Mouse (Mus musculus): ENCODE data around the gene Rpl36. TPM values are rescaled to one million over a fixed set of nuclear protein-coding genes. Genes with fewer than 3 reads are reported as not detected.

Rpl36 gene
- polyA plus RNA-seq, 1 experiment from 2014 or later: 2,952 TPM

DNA sequence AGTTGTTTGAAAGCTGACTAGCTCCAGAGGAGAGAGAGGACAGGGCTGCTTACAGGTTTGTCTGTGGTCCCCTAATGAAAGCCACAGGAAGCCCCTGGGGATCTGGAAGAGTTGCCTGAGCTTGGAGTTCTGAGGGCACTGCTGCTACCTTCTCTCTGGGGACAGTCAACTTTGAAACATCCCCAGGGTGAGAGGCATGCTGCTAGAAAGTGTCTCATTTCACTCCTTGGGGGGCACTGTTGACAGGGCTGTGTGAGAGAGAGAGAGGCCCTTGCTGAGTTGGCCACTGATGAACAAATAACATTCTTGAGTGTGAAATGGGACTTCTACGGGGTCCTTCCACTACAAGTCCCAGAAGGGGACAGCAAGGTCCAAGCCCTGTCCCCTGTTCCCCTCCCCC, 25.4 kb upstream of the Rpl36 start:
- H3K27ac ChIP-seq: no peak overlapping the region
- ATAC-seq (replicated peaks; ENCODE audit: low FRiP score, low read depth): no peak
- peaks cover 49% of the 10 kb centered on the region; the same call in 1 of the 2 replicates for H3K36me3 ChIP-seq (ENCODE audit: insufficient read depth, low read length)
- no peak for TF ChIP-seq CTCF (IDR thresholded peaks at IDR 0.05; ENCODE audit: low read depth)
- H3K9ac ChIP-seq (ENCODE audit: low read depth, low read length): no peak overlapping the region
- 48% methylated on average over 1 of the region's 1 CpGs for WGBS
- no peak overlapping the region for H3K4me2 ChIP-seq (ENCODE audit: low read length)
- no peak overlapping the region for H3K4me3 ChIP-seq (replicated peaks; ENCODE audit: low read depth, low read length)
- no peak for DNase-seq (ENCODE audit: low spot score)
- peaks cover 13% of the 10 kb centered on the region; the same call in 1 of the 2 replicates for H3K4me1 ChIP-seq (replicated peaks; ENCODE audit: insufficient read depth, low read length)
- no peaks in the 10 kb centered on the region for H3K27me3 ChIP-seq (ENCODE audit: insufficient read depth, low read length)
- no peaks in the 10 kb centered on the region for H3K9me3 ChIP-seq (replicated peaks; ENCODE audit: low read length)

DNA sequence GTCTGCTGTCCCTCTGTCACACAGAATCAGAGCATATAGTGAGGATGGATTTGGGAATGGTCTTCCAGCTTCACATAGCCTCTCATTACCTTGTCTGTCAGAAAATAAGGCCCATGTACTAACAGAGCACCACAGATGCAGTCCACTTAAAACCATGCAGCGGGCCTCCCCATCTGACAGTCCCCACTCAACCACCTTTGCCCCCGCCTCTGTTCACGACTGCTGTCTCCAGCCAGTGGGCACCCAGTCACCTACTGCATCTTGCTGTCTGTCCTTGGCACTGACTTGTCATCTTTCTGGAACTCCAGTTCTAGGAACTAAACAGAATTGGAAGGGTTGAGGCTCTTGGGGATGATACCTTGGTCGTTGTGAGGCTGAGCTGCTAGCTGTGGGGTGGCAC, 24.3 kb upstream of the Rpl36 start:
- Histone ChIP-seq H3K9me3 (replicated peaks; ENCODE audit: low read length) (no peaks in the 10 kb centered on the region), H3K27me3 (ENCODE audit: insufficient read depth, low read length) (no peaks in the 10 kb centered on the region), H3K4me3 (replicated peaks; ENCODE audit: low read depth, low read length) (no peak overlapping the region), H3K36me3 (ENCODE audit: insufficient read depth, low read length) (peaks cover 60% of the 10 kb centered on the region; the same call in 1 of the 2 replicates), H3K4me1 (replicated peaks; ENCODE audit: insufficient read depth, low read length) (peaks cover 7% of the 10 kb centered on the region; the same call in 1 of the 2 replicates), H3K27ac (no peak overlapping the region), H3K9ac (ENCODE audit: low read depth, low read length) (no peak overlapping the region), H3K4me2 (ENCODE audit: low read length) (no peak overlapping the region)
- DNase-seq (ENCODE audit: low spot score) (no peak), ATAC-seq (replicated peaks; ENCODE audit: low FRiP score, low read depth) (no peak)
- 92% methylated on average over 4 of the region's 4 CpGs for WGBS
- TF ChIP-seq CTCF (IDR thresholded peaks at IDR 0.05; ENCODE audit: low read depth): no peak

DNA sequence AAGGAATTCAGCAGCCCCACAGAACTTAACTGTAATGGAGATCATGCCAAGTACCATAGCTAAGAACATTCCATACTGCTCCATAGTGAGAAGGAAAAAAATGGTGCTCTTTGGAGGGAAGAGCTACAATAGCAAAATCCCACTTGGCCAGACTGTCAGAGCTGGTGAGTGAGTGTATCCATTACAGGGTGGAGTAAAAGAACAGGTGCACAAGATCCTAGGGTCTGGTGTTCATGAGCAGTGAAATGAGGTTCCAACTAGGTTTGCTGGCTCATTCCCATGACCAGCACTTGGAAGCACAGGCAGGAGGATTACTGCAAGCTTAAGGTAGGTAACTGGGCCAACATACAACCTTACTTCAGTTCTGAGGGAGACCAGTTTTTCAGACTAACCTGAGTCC, 20.7 kb upstream of the Rpl36 start:
- TF ChIP-seq CTCF (IDR thresholded peaks at IDR 0.05; ENCODE audit: low read depth): no peak
- no peaks in the 10 kb centered on the region for H3K4me1 ChIP-seq (replicated peaks; ENCODE audit: insufficient read depth, low read length)

DNA sequence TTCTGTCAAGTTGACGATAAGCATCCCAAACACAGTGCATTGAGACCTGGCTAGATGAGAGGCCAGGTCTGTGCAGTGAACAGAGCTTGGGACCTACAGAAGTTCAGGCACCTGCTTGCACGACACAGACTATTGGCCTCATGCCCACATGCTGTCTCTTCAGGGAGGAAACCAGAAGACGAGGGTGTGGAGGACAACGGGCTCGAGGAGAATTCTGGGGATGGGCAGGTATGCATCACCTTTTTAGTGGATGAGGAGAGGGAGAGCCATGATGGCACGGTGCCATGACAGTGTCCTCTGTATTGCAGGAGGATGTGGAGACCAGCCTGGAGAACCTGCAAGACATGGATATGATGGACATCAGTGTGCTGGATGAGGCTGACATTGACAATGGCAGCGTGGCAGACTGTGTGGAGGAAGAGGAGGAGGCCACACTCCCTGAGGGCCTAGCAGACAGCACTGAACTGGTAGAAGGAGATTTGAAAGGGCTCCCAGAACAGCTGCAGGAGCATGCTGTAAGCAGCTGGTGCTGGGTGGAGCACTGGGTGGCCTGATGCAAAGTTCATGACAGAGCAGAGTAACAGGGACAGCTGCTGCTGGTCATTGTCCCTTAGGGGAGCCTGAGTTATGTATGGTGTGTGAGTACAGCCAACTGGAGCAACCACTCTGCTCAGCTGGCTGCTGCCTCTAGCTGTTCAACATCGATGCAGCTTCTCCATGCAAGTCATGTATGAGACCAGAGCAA, 19.5 kb upstream of the Rpl36 start:
- Histone ChIP-seq H3K27ac (no peak overlapping the region), H3K4me1 (replicated peaks; ENCODE audit: insufficient read depth, low read length) (no peaks in the 10 kb centered on the region), H3K4me3 (replicated peaks; ENCODE audit: low read depth, low read length) (no peak overlapping the region), H3K9me3 (replicated peaks; ENCODE audit: low read length) (no peaks in the 10 kb centered on the region), H3K36me3 (ENCODE audit: insufficient read depth, low read length) (peaks cover 87% of the 10 kb centered on the region), H3K9ac (ENCODE audit: low read depth, low read length) (no peak overlapping the region), H3K4me2 (ENCODE audit: low read length) (no peak overlapping the region), H3K27me3 (ENCODE audit: insufficient read depth, low read length) (no peaks in the 10 kb centered on the region)
- no peak for ATAC-seq (replicated peaks; ENCODE audit: low FRiP score, low read depth)
- WGBS: 89% methylated on average over 8 of the region's 8 CpGs
- TF ChIP-seq CTCF (IDR thresholded peaks at IDR 0.05; ENCODE audit: low read depth): no peak
- no peak for DNase-seq (ENCODE audit: low spot score)

More for the DNA sequence above, 20.7 kb upstream of the Rpl36 start:
- H3K4me2 ChIP-seq (ENCODE audit: low read length): no peak overlapping the region
- H3K27ac ChIP-seq: no peak overlapping the region
- no peaks in the 10 kb centered on the region for H3K27me3 ChIP-seq (ENCODE audit: insufficient read depth, low read length)
- H3K9ac ChIP-seq (ENCODE audit: low read depth, low read length): no peak overlapping the region
- H3K36me3 ChIP-seq (ENCODE audit: insufficient read depth, low read length): peaks cover 87% of the 10 kb centered on the region
- no peak for DNase-seq (ENCODE audit: low spot score)
- no peaks in the 10 kb centered on the region for H3K9me3 ChIP-seq (replicated peaks; ENCODE audit: low read length)
- no peak overlapping the region for H3K4me3 ChIP-seq (replicated peaks; ENCODE audit: low read depth, low read length)
- ATAC-seq (replicated peaks; ENCODE audit: low FRiP score, low read depth): no peak

DNA sequence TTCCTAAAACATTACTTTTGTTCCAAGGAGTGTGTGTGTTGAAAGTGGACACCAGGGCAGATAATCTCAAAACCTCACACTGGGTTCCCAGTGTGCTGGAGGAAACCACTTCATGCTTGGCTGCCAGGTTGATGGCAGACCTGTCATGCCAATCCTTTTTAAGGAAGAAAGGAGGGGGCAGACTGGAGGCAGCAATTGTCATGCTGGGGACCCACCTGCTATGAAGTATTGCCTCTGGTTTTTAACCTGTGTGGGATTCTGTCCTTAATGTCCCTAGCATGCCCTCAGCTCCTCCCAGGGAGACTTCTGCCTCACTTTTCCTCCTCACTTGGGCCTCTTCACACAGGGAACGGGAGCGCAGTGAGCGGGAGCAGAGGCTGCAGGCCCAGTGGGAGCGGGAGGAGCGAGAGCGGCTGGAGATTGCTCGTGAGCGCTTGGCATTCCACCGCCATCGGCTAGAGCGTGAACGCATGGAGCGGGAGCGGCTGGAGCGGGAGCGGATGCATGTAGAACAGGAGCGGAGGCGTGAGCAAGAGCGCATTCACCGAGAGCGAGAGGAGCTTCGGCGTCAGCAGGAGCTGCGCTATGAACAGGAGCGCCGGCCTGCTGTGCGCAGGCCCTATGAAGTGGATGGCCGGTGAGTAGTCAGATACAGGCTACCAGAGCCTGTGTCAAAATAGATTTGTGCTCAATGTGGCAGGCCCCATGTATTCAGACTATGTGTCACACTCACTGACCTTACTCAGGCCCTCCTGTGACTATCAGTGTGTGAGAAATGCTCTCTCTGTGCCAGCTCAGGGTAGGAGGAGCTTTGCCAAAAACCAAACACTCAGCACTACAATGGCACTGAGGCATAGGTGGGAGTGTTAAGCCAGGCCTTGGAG, 9.8 kb upstream of the Rpl36 start:
- Histone ChIP-seq H3K36me3 (ENCODE audit: insufficient read depth, low read length) (peaks cover 74% of the 10 kb centered on the region), H3K27me3 (ENCODE audit: insufficient read depth, low read length) (no peaks in the 10 kb centered on the region), H3K4me1 (replicated peaks; ENCODE audit: insufficient read depth, low read length) (peaks cover 1% of the 10 kb centered on the region), H3K27ac (no peak overlapping the region), H3K4me2 (ENCODE audit: low read length) (no peak overlapping the region), H3K4me3 (replicated peaks; ENCODE audit: low read depth, low read length) (no peak overlapping the region), H3K9ac (ENCODE audit: low read depth, low read length) (no peak overlapping the region), H3K9me3 (replicated peaks; ENCODE audit: low read length) (no peaks in the 10 kb centered on the region)
- TF ChIP-seq CTCF (IDR thresholded peaks at IDR 0.05; ENCODE audit: low read depth): no peak
- 94% methylated on average over 28 of the region's 28 CpGs for WGBS
- no peak for ATAC-seq (replicated peaks; ENCODE audit: low FRiP score, low read depth)
- no peak for DNase-seq (ENCODE audit: low spot score)

DNA sequence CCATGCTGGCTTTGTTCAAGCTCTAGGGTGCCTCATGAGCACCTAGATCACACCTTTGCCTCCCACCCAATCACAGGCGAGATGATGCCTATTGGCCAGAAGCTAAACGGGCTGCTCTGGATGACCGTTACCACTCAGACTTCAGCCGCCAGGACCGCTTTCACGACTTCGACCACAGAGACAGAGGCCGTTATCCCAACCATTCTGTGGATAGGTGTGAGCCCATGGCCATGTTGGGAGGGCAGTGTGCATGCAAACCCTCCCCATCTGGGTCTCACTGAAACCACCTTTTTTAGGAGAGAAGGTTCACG, 9.2 kb upstream of the Rpl36 start:
- 82% methylated on average over 9 of the region's 9 CpGs for WGBS
- Histone ChIP-seq H3K4me2 (ENCODE audit: low read length) (no peak overlapping the region), H3K27me3 (ENCODE audit: insufficient read depth, low read length) (no peaks in the 10 kb centered on the region), H3K36me3 (ENCODE audit: insufficient read depth, low read length) (peaks cover 74% of the 10 kb centered on the region), H3K4me1 (replicated peaks; ENCODE audit: insufficient read depth, low read length) (peaks cover 5% of the 10 kb centered on the region), H3K9me3 (replicated peaks; ENCODE audit: low read length) (no peaks in the 10 kb centered on the region), H3K9ac (ENCODE audit: low read depth, low read length) (no peak overlapping the region), H3K4me3 (replicated peaks; ENCODE audit: low read depth, low read length) (no peak overlapping the region), H3K27ac (no peak overlapping the region)
- ATAC-seq (replicated peaks; ENCODE audit: low FRiP score, low read depth) (no peak), DNase-seq (ENCODE audit: low spot score) (no peak)
- TF ChIP-seq CTCF (IDR thresholded peaks at IDR 0.05; ENCODE audit: low read depth): no peak

Measured in kidney, postnatal 0 days (tissue).